Comparison of ENCODE assay signal across 22 mouse cellular contexts in the genomic region with DNA sequence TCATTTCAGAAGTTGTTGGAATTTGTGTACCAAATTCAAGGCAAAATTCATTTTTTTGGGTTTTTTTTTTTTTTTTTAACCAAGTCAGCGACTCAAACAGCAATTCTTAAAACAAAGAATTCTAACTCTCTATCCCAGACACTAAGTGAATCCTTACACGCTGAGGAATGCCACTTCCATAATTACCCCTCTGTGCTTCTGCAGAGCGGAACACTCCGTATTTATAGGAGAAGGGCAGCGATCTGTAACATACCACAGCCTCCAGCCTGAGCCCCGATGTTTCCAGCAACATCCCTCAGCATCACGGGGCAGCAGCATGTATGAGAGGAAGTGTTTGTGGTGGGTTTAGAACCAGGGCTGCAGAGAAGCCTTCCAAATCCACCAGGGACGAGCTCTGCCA. TPM values are rescaled to one million over a fixed set of nuclear protein-coding genes. Genes with fewer than 3 reads are reported as not detected.
DNase-seq lines count a peak whose midpoint lies in the region; ATAC-seq and TF ChIP-seq lines count a peak whose summit lies in the region.
"Had no signal": no experiment of that assay in that cellular context is flagged by ENCODE, and none has a peak within 500 bp of the region (broad histone marks: within the 10 kb centered on the region; RNA-seq: fewer than 3 reads in every experiment).

No protein-coding gene starts in this region.

- in situ Hi-C loops in Patski (cut with MboI; ENCODE audit: low pct_unique_long_range_greater_than_20kb), result no loop called here

- ATAC-seq in Patski, result peak; percentile 61
- ATAC-seq: CD4-positive, CD25-positive, alpha-beta regulatory T cell, adult 4 months; forebrain, embryonic 14.5 days; forebrain, embryonic 16.5 days had no signal

- CTCF ChIA-PET in Patski (lab: Charles Lee), result interaction anchor here (1.4 kb wide), 1 partner anchor 122 kb away, joined by 5 read pairs; no protein-coding TSS in a partner anchor

- TF ChIP-seq CTCF in Patski (IDR thresholded peaks at IDR 0.05), result no peak

- no peaks in the 10 kb centered on the region for H3K27me3 ChIP-seq in Patski
- H3K27me3 ChIP-seq: CH12.LX; embryonic facial prominence, embryonic 12.5 days; embryonic facial prominence, embryonic 15.5 days; forebrain, embryonic 12.5 days had no signal

- POLR2A ChIA-PET in Patski (lab: Charles Lee), result no interaction called here

- peak; percentile 36 for DNase-seq in embryo, embryonic 11 days
- no peak for DNase-seq in embryo, embryonic 10 days (ENCODE audit: low spot score)
- no peak for DNase-seq in Patski (ENCODE audit: low read depth, low spot score)
- DNase-seq in mesoderm, embryonic 11.5 days (ENCODE audit: low read depth, low spot score), result peak; percentile 54
- no peak for DNase-seq in kidney, adult 11 months
- DNase-seq: adrenal gland, adult 2 months; adrenal gland, postnatal 10 days; adrenal gland, postnatal 36 days; B cell, adult 2 months; cerebellum, adult 11 months; cerebellum, adult 18-20 months; cerebellum, adult 8-10 months; cerebellum, adult 9-11 months; cerebellum, postnatal 14 days; cerebellum, postnatal 36 days had no signal

RNA-seq across cellular contexts. Expression of a gene that starts 21.2 kb away (rescaled TPM):
- polyA plus RNA-seq in Patski (2021), result 100 TPM

Comparison
In these comparisons a context has a peak if more than half of its experiments do, and no peak if none do; other contexts are left out.
1. DNase-seq: peak in embryo, embryonic 11 days (single experiment) and mesoderm, embryonic 11.5 days (single experiment); none in embryo, embryonic 10 days (single experiment), Patski (single experiment) and kidney, adult 11 months (single experiment).